Mouse (Mus musculus) embryo, embryonic 10 days (tissue): ENCODE results near the gene Syngr1.
"Not testable (repeated sequence)": the region's sequence is repeated elsewhere in the genome, so short reads cannot be mapped to it uniquely, and the experiment has no call there.

Experiments used
- DNase-seq: peaks from one replicate; pipeline ENCODE4 v3.0.0-alpha.2; 2015; ENCODE audit warnings: low spot score

Gene Syngr1

GRCm38 (mm10) chr15:80115866-80116794 lies 25.0 kb downstream of the Syngr1 start:
- DNase-seq = no peak

GRCm38 (mm10) chr15:80117154-80117553 lies 26.0 kb downstream of the Syngr1 start:
- DNase-seq = no peak

- no peak for DNase-seq
Measured at GRCm38 (mm10) chr15:80119076-80119475, 27.9 kb downstream of the Syngr1 start.

GRCm38 (mm10) chr15:80121721-80122325 lies 30.7 kb downstream of the Syngr1 start:
- DNase-seq = no peak

GRCm38 (mm10) chr15:80122431-80122830 lies 31.3 kb downstream of the Syngr1 start:
- not testable (repeated sequence) for DNase-seq

- DNase-seq = no peak
Measured at GRCm38 (mm10) chr15:80124651-80125050, 33.5 kb downstream of the Syngr1 start.

GRCm38 (mm10) chr15:80127191-80127590 lies 36.1 kb downstream of the Syngr1 start:
- DNase-seq = no peak

GRCm38 (mm10) chr15:80129982-80130381 lies 38.8 kb downstream of the Syngr1 start:
- no peak for DNase-seq

- DNase-seq = no peak
Measured at GRCm38 (mm10) chr15:80130689-80131088, 39.6 kb downstream of the Syngr1 start.

GRCm38 (mm10) chr15:80131421-80131820 lies 40.3 kb downstream of the Syngr1 start:
- DNase-seq = no peak

- no peak for DNase-seq
Measured at GRCm38 (mm10) chr15:80132452-80132851, 41.3 kb downstream of the Syngr1 start.

- peak; percentile 94 for DNase-seq
Measured at GRCm38 (mm10) chr15:80132993-80133586, 42.0 kb downstream of the Syngr1 start, which contains the start of gene Tab1. Tab1 (plus strand) TSS chr15:80133127.

GRCm38 (mm10) chr15:80133682-80134449 lies 42.7 kb downstream of the Syngr1 start:
- peak; percentile 55 for DNase-seq

GRCm38 (mm10) chr15:80134450-80134847 lies 43.3 kb downstream of the Syngr1 start:
- DNase-seq = no peak

GRCm38 (mm10) chr15:80135499-80135898 lies 44.4 kb downstream of the Syngr1 start:
- no peak for DNase-seq

GRCm38 (mm10) chr15:80136645-80137044 lies 45.5 kb downstream of the Syngr1 start:
- DNase-seq = no peak

GRCm38 (mm10) chr15:80137945-80138791 lies 47.0 kb downstream of the Syngr1 start:
- no peak for DNase-seq

GRCm38 (mm10) chr15:80140302-80140701 lies 49.2 kb downstream of the Syngr1 start:
- DNase-seq = no peak

- DNase-seq = no peak
Measured at GRCm38 (mm10) chr15:80140878-80141277, 49.7 kb downstream of the Syngr1 start.

GRCm38 (mm10) chr15:80142130-80142529 lies 51.0 kb downstream of the Syngr1 start:
- no peak for DNase-seq

- no peak for DNase-seq
Measured at GRCm38 (mm10) chr15:80143760-80144159, 52.6 kb downstream of the Syngr1 start.
